In genomic region chr14:46661792-46662545, GRCm38 (mm10) we compare ENCODE assay signal across 10 mouse cellular contexts.
DNase-seq lines count a peak whose midpoint lies in the region; ATAC-seq and TF ChIP-seq lines count a peak whose summit lies in the region.
"Had no signal": no experiment of that assay in that cellular context is flagged by ENCODE, and none has a peak within 500 bp of the region (broad histone marks: within the 10 kb centered on the region; RNA-seq: fewer than 3 reads in every experiment).

No protein-coding gene starts in this region.

- no peaks in the 10 kb centered on the region for H3K27me3 ChIP-seq in heart, embryonic 11.5 days (ENCODE audit: control insufficient read depth, insufficient read depth, low read length)
- no peaks in the 10 kb centered on the region for H3K27me3 ChIP-seq in heart, adult 2 months (ENCODE audit: control insufficient read depth, insufficient read depth, low read length)
- no peaks in the 10 kb centered on the region for H3K27me3 ChIP-seq in hindbrain, embryonic 11.5 days (ENCODE audit: control insufficient read depth, insufficient read depth, low read length)
- H3K27me3 ChIP-seq in midbrain, embryonic 12.5 days: peaks cover 4% of the 10 kb centered on the region; the same call in 1 of the 2 replicates

- no peak for TF ChIP-seq POLR2A in heart, adult 2 months (IDR thresholded peaks at IDR 0.05; ENCODE audit: insufficient read depth, low read depth, low read length)

- no peak for DNase-seq in heart, adult 2 months
- DNase-seq in Muller cell, postnatal 12 days (ENCODE audit: inconsistent ontology term): peak; percentile 74
- DNase-seq in hindbrain, embryonic 11.5 days (ENCODE audit: low spot score): peak; percentile 30
- DNase-seq in B cell, adult 2 months: no peak
- DNase-seq in gastrocnemius, postnatal 36 days: no peak
- DNase-seq in thymus, postnatal 36 days: no peak
- DNase-seq: cerebellum, postnatal 36 days had no signal

- TF ChIP-seq EP300 in heart, adult 2 months (IDR thresholded peaks at IDR 0.05; ENCODE audit: insufficient read depth, low read depth, low read length): no peak

- peaks cover 17% of the 10 kb centered on the region for H3K4me1 ChIP-seq in heart, embryonic 11.5 days (ENCODE audit: control insufficient read depth, insufficient read depth, low read length)
- H3K4me1 ChIP-seq in heart, adult 2 months (ENCODE audit: control insufficient read depth, insufficient read depth, low read length): no peaks in the 10 kb centered on the region; the same call in 1 of the 2 replicates
- 0 out of 2 replicates have a peak, but pooled peaks cover 2% of the 10 kb centered on the region for H3K4me1 ChIP-seq in hindbrain, embryonic 11.5 days (replicated peaks; ENCODE audit: control insufficient read depth, insufficient read depth, low read length)
- H3K4me1 ChIP-seq in midbrain, embryonic 12.5 days: peaks cover 13% of the 10 kb centered on the region

- intact Hi-C loops in heart, adult 2 months (cut with DNase I): no loop called here
- intact Hi-C loops in gastrocnemius, postnatal 36 days (cut with DNase I): no loop called here

- peak overlapping the region; percentile 35; the same call in 1 of the 2 replicates for H3K27ac ChIP-seq in heart, embryonic 11.5 days (ENCODE audit: low read depth, low read length)
- H3K27ac ChIP-seq in heart, adult 2 months: no peak overlapping the region
- H3K27ac ChIP-seq in hindbrain, embryonic 11.5 days (ENCODE audit: low read depth, low read length): no peak overlapping the region
- 0 out of 2 replicates have a peak overlapping the region, but pooled peaks have one; percentile 25 for H3K27ac ChIP-seq in midbrain, embryonic 12.5 days (replicated peaks)
- H3K27ac ChIP-seq: limb, embryonic 15.5 days had no signal

- peak; percentile 71; the same call in 1 of the 2 replicates for ATAC-seq in heart, embryonic 11.5 days (replicated peaks; ENCODE audit: insufficient number of reproducible peaks, low FRiP score, low TSS enrichment)
- ATAC-seq in hindbrain, embryonic 11.5 days (ENCODE audit: low FRiP score): peak; percentile 81
- ATAC-seq in midbrain, embryonic 12.5 days (ENCODE audit: low FRiP score, low read depth): peak; percentile 56

- no peaks in the 10 kb centered on the region for H3K9me3 ChIP-seq in heart, embryonic 11.5 days (replicated peaks; ENCODE audit: control insufficient read depth, low read length)
- no peaks in the 10 kb centered on the region for H3K9me3 ChIP-seq in hindbrain, embryonic 11.5 days (ENCODE audit: control insufficient read depth, low read length)
- H3K9me3 ChIP-seq in midbrain, embryonic 12.5 days: no peaks in the 10 kb centered on the region
- H3K9me3 ChIP-seq: limb, embryonic 15.5 days had no signal

- H3K79me2 ChIP-seq in heart, adult 2 months (replicated peaks; ENCODE audit: control insufficient read depth, insufficient read depth, low read length): no peaks in the 10 kb centered on the region

- peak overlapping the region; percentile 9; the same call in 1 of the 2 replicates for H3K4me2 ChIP-seq in heart, embryonic 11.5 days
- H3K4me2 ChIP-seq in hindbrain, embryonic 11.5 days (replicated peaks; ENCODE audit: low read depth, low read length): no peak overlapping the region
- H3K4me2 ChIP-seq in midbrain, embryonic 12.5 days (replicated peaks): no peak overlapping the region
- H3K4me2 ChIP-seq: limb, embryonic 15.5 days had no signal

- WGBS in heart, embryonic 11.5 days (ENCODE audit: insufficient replicate concordance): 4% methylated on average over 9 of the region's 9 CpGs
- WGBS in heart, adult 2 months: 37% methylated on average over 9 of the region's 9 CpGs
- WGBS in hindbrain, embryonic 11.5 days: 4% methylated on average over 9 of the region's 9 CpGs
- 1% methylated on average over 9 of the region's 9 CpGs for WGBS in midbrain, embryonic 12.5 days

- no peak overlapping the region for H3K4me3 ChIP-seq in heart, embryonic 11.5 days (ENCODE audit: low read depth, low read length)
- no peak overlapping the region for H3K4me3 ChIP-seq in heart, adult 2 months
- H3K4me3 ChIP-seq in hindbrain, embryonic 11.5 days (ENCODE audit: low read depth, low read length): no peak overlapping the region
- H3K4me3 ChIP-seq in midbrain, embryonic 12.5 days: no peak overlapping the region
- H3K4me3 ChIP-seq: limb, embryonic 15.5 days had no signal

- no peak for TF ChIP-seq CTCF in heart, adult 2 months (IDR thresholded peaks at IDR 0.05)

- no peaks in the 10 kb centered on the region for H3K36me3 ChIP-seq in heart, embryonic 11.5 days (ENCODE audit: control insufficient read depth, insufficient read depth, low read length)
- H3K36me3 ChIP-seq in heart, adult 2 months (ENCODE audit: control insufficient read depth, insufficient read depth, low read length): no peaks in the 10 kb centered on the region
- no peaks in the 10 kb centered on the region for H3K36me3 ChIP-seq in hindbrain, embryonic 11.5 days (ENCODE audit: control insufficient read depth, insufficient read depth, low read length)
- H3K36me3 ChIP-seq in midbrain, embryonic 12.5 days: no peaks in the 10 kb centered on the region
- H3K36me3 ChIP-seq: limb, embryonic 15.5 days had no signal

- no peak overlapping the region; the same call in 1 of the 2 replicates for H3K9ac ChIP-seq in heart, embryonic 11.5 days (ENCODE audit: low read depth, low read length)
- H3K9ac ChIP-seq in heart, adult 2 months (ENCODE audit: low read depth, low read length): no peak overlapping the region
- H3K9ac ChIP-seq in hindbrain, embryonic 11.5 days (ENCODE audit: low read depth, low read length): no peak overlapping the region
- no peak overlapping the region for H3K9ac ChIP-seq in midbrain, embryonic 12.5 days (replicated peaks)
- H3K9ac ChIP-seq: limb, embryonic 15.5 days had no signal

Comparison
In these comparisons a context has a peak if more than half of its experiments do, and no peak if none do; other contexts are left out.
1. H3K27ac ChIP-seq: peak in heart, embryonic 11.5 days (single experiment) and midbrain, embryonic 12.5 days (single experiment); none in heart, adult 2 months (single experiment) and hindbrain, embryonic 11.5 days (single experiment).
2. DNase-seq: peak in Muller cell, postnatal 12 days (single experiment) and hindbrain, embryonic 11.5 days (single experiment); none in heart, adult 2 months (0 of 2), B cell, adult 2 months (0 of 2), gastrocnemius, postnatal 36 days (0 of 2) and thymus, postnatal 36 days (0 of 2).
3. Peak in every context shown above with its lines, with median percentiles within 50 percentile points of each other: ATAC-seq.